Mouse (Mus musculus) 416B (cell line): ENCODE measurements around the gene Csgalnact2.

Source experiments
- DNase-seq: peaks from one replicate; pipeline ENCODE4 v3.0.0; 2011; ENCODE audit warnings: low read depth

The Csgalnact2 gene

DNA sequence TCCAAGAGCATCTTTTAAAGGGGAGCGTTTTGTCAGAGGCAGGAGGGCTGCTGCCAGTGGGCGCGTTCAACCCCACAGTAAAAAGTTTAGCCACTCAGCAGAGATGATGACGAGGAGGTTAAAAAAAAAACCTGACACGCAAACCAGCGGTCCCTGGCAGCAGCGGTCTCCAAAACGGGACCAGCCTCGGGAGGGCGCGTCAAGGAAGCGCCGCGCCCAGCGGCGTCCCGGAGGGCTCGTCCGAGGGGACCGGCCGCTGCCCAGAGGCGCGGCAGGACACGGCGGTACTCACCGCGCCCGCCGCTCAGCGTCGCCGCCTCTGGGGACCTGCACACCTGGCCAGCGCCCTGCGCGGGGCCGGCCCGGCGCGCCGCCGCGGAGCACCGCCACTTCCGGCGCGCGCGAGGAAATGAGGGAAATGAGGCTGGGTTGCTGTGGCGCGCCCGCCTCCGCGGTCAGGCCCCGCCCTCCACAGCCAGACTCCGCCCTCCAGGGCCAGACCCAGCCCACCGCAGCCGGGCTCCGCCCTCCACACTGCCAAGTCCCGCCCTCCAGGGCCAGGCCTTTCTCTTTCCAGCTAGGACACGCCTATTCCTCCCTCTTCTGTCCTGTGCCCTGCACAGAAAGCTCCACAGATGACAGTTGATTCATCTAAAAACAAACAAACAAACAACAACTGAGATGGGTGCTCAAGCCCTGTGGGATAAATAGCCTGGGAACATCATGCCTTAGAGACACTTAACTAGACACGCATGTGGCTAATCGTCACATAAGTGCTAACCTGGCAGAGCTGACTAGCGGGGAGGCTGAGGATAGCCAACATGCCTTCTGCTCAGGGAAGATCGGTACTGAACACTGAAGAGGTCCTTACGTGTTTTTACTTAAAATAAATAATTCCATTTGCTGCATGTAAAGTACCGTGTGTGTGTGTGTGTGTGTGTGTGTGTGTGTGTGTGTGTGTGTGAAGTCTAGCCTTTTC, at the start of gene Csgalnact2:
Gene Csgalnact2, minus strand, starts transcription at position 410 of the 979 bp plus-strand sequence.
- peak; percentile 92 for DNase-seq

DNA sequence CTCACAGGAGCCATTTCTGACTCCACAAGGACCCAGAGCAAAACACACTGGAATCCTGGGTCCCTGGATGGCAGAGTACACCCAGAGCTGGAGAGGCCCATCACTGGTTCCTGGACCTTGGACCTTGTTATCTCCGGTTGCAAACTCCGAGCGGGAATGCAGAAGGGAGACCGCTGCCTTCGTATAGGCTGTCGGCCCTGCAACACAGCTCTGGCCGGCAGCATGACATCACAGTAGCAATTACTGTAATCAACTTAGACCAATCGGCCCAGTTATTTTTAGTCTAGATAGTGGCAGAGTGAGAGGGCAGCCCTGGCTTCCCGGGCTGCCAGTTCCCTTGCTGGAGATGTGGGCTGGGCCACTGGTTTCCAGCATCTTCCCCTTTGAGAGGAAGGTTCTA, 49.7 kb upstream of the Csgalnact2 start:
- DNase-seq = no peak

DNA sequence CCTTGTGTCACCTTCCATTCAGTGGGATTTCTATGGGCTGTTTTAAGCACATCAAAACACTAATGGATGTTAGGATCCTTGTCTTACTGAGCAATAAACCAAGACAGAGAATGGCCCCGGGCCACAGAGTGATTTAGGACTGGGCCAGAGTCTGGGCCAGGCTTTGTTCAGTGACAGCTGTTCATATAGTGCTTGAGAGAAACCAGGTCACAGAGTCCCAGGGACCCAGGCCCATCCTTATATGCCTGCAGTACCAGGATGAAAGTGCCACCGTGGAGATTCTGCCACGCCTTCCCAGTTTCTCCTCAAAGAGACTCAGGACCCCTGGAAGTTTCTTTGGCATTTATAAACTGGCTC, 48.3 kb upstream of the Csgalnact2 start:
- DNase-seq = no peak

- DNase-seq = no peak
Measured at GRCm38 (mm10) chr6:118186620-118187284, 47.8 kb upstream of the Csgalnact2 start.

DNA sequence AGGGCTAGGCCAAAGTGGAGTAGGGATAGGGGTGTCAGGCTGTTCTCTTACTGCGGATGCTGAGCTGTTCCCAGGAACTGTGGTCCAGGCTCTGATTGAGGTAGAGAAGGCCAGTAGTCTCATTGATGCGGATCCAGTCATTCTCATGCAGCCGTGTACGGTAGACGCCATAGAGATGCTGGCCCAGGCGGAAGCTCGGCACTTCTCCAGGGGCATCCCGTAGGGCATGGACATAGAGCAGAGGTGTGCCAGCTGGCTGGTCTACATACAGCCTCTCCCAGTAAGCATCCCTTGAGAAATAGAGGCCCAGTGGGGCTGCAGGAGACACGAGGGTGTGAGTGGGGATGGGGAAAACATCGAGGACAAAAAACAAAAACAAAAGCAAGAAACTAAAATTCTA, 45.2 kb upstream of the Csgalnact2 start:
- DNase-seq = no peak

GRCm38 (mm10) chr6:118180085-118180423, 41.1 kb upstream of the Csgalnact2 start:
- no peak for DNase-seq

DNA sequence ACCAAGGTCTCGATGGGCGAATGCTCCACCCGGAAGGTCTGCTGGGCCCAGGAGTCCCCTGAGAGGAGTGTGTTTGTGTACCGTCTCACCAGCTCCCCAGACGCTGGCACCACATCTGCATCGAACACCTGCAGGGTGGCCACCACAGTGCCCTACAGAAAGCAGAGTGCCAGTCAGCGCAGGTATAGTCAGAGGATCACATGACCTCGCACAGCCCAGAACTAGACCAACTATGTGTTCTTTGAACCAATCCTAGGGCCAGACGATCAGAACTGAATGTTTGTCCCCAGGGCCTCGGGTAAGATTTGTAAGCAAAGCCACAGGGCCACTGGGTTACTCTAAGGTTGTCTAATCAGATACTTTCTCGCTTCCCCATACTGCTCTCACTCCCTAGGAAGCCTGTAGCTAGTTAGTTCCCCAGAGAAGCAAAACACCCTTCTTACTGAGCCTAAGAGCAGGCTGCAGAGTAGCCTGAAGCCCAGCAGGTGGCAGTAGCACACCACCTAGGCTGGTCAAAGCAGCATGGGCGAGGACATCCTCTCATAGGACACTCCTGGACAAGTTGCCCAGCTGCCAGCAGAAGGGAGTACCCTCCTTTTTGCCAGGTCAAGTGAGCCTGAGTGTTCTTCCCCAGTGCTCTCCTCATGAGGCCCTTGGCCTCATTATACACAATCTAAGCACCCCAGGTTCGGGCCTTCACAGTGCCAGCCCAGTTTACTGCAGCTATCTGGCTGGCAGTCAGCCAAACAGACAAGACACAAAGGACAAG, 40.6 kb upstream of the Csgalnact2 start:
- peak; percentile 91 for DNase-seq

- DNase-seq = no peak
Measured at GRCm38 (mm10) chr6:118173975-118174328, 35.0 kb upstream of the Csgalnact2 start.

DNA sequence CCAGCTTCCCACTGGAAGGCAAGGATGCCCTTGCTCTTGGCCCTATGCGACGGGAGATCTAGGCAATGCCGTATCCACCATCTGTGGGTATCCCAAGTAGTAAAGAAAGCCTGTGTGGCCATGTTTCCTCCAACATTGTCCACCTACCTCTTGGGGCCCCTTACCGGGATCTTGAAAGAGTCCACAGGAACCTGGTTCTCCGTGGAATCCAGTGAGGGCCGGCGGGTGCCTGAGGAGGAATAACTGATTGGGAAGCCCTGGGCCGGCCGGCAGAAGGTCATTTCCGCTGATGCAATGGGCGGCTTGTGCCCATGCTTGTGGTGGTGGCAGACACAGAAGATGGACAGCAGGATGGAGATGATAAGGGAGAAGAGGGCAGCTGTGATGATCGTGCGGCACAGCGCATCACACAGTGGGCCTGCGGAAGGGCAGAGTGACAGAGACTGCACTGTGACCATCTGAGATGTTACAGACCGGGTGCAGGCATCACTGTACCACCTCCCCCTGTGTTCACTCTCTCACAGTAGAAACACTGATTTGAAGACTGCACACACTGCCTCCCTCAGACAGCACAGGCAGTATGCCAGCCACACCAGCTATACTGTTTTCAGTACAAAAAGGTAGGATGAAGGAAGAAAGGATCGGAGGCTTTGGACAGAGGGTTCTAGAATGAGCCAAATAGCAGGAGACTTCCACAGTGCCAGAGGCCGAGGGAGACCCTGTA, 34.5 kb upstream of the Csgalnact2 start:
- no peak for DNase-seq

DNA sequence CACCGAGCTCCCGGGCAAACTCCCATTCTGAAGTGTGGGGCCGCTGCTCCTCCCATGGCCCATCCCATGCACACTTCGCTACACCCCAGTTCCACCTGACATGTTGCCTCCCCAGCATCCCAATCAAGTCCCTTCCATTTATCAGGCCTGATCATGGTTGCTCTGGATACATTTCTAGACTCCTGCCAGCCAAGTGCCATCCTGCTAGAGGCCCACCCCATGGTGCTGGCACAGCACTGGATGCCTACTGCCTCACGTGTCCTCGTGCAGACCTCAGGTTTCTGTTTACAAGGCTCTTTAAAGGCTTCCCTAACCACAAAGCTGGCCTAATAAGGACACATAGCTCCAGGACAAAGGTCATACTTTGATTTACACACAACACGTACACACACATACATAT, 32.4 kb upstream of the Csgalnact2 start:
- no peak for DNase-seq

- DNase-seq = no peak
Measured at GRCm38 (mm10) chr6:118168106-118168505, 29.2 kb upstream of the Csgalnact2 start.

DNA sequence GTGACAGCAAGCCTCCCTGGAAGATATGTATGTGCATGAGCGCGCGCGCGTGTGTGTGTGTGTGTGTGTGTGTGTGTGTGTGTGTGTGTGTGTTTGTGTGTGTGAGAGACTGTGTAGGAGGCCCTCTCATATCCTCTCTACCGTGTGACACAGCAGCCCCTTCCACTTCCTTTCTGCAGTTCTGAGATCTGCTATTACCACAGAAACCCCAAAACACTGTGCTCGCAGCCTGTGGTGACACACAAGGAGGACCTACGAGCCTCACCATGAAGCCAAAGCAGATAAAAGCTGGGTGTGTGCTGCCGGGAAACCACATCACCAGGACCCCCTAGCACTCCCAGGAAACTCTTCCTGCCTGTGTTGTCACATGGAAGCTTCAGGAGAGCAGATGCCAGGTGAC, 28.1 kb upstream of the Csgalnact2 start:
- peak; percentile 94 for DNase-seq

DNA sequence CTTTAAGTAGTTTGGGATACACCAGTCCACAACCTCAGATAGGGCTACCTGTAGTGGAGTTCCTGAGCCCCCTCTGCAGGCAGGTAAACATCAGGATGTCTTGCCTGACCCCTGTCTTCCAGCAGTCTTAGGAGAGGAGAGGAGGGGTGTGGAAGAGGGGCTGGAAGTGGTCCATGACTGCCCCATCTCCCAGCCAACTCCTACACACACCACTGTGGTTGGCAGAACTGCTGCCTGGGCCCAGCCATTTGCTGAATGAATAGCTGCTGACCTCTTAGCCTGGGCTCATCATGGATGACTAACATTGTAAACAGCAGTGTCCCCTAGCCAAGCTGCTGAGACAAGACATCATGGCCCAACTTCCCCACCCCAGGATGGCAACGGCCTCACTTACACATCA, 26.6 kb upstream of the Csgalnact2 start:
- no peak for DNase-seq

- no peak for DNase-seq
Measured at GRCm38 (mm10) chr6:118164691-118165090, 25.8 kb upstream of the Csgalnact2 start.

DNA sequence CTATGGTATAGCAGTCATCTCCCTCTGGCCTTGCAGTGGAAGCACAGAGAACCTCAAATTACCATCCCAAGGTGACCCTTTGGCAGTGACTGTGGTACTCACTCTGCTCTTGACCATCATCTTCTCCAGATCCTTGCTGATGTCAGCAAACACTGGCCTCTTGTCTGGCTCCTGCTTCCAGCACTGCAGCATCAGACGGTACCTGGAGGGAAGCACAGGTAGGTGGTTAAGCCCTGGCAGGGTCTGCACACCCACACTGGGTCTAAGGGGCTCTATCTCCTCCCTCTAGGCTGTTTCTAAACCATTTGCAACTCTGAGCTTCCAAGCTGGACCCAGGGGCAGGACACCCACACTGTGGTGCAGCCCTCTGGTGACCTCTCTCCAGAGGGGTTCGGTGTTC, 24.1 kb upstream of the Csgalnact2 start:
- no peak for DNase-seq

- no peak for DNase-seq
Measured at GRCm38 (mm10) chr6:118162457-118163082, 23.6 kb upstream of the Csgalnact2 start.

DNA sequence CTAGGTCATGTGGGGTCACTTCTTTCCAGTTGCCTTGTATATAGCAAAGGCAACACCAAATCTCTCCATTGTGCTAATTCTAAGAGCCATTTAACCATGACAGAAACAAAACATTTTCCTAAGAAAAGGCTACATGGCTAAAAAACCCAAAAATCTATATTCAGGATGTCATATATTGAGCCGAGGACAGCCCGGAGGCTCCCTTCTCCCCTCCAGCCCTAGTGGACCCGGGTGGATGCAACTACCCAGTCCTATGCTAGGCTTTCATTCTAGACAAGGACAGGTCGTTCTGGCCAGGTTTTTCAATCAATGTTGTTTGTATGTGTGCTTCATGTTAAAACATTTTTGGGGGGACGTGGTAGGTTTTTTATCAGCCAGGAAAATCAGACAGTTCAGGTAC, 14.2 kb upstream of the Csgalnact2 start:
- no peak for DNase-seq

- peak; percentile 78 for DNase-seq
Measured at GRCm38 (mm10) chr6:118150988-118151387, 12.0 kb upstream of the Csgalnact2 start.

DNA sequence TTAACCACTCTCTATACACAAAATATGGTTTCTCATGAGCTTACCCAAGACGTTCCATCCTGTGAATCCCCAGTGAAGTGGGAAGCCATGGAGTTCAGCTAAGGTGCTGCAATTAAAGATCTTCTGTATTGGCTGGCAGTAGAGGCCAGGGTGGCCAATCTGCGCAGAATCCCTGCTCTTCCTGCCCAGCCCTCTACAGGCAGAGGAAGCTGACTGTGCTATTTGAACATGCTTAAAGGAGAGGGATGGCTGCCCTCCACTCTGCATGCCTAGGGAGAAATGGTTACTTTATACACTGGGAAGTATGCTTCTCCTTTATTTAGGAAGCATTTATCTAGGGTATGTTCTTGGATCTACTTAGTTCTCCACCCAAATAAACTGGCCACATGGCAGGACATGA, 11.6 kb upstream of the Csgalnact2 start:
- DNase-seq = peak; percentile 15

- no peak for DNase-seq
Measured at GRCm38 (mm10) chr6:118150128-118150527, 11.2 kb upstream of the Csgalnact2 start.

DNA sequence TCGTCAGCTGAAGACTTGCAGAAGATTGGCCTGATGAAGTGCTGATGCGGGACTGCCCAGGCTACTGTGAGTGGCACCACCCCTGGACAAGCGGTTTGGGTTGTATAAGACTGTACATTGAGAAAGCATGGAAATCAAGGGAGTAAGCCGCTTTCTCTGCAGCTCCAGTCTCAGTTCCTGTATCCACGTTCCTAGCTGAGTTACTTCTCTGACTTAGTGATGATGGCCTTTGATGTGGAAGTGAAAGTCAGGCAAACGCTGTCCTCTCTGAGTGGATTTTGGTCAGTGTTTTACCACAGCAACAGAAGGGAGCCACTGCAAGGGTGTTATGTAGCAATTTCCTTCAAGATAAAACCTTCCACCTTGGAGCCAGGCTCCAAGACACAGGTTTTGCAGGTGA, 2.0 kb upstream of the Csgalnact2 start:
- DNase-seq = no peak

DNA sequence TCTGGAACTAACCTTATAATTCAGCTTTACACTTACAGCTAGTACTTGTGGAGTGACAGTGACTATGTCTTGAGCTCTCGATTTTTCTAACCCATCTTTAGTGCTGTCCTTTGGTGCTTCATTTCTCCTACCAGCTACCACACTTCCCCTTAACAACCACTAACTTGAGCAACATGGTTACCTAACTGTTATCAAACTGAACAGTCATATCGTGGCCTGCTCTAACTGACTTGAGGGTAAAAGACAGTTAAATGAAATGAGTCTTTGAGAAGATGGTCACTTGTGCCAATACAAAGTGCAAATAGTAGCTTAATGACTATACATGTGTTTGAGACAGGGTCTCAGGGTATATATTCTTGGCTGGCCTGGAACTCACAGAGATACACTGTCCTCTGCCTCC, 1.8 kb downstream of the Csgalnact2 start:
- DNase-seq = peak; percentile 91
